Mouse (Mus musculus) kidney, postnatal 0 days (tissue): ENCODE data around the gene Hnrnpll. TPM values are rescaled to one million over a fixed set of nuclear protein-coding genes. Genes with fewer than 3 reads are reported as not detected.
"Not testable (repeated sequence)": the region's sequence is repeated elsewhere in the genome, so short reads cannot be mapped to it uniquely, and the experiment has no call there.

ENCODE experiments used
- ATAC-seq: fragments of 200-750 bp; cut with Nextera tagmentation; replicated peaks from 2 replicates; pipeline ENCODE4 v1.8.0; 2017; ENCODE audit warnings: low read depth, moderate number of reproducible peaks, moderate TSS enrichment, moderate library complexity; ENCODE audit not compliant: low FRiP score
- DNase-seq: peaks from one replicate; pipeline ENCODE4 v3.0.0-alpha.2; 2016; ENCODE audit warnings: low spot score
- H3K27ac ChIP-seq: fragments of 300-500 bp; sonication (generic); 2 replicates; pipeline ENCODE4 v1.5.1; 2014; ENCODE audit warnings: mild to moderate bottlenecking
- H3K27me3 ChIP-seq: fragments of 300-500 bp; sonication (generic); 2 replicates; pipeline ENCODE4 v1.6.1; 2014; ENCODE audit warnings: low read length, mixed read lengths; ENCODE audit not compliant: insufficient read depth
- H3K36me3 ChIP-seq: fragments of 300-500 bp; sonication (generic); 2 replicates; pipeline ENCODE4 v1.6.1; 2014; ENCODE audit warnings: low read length, mixed read lengths; ENCODE audit not compliant: insufficient read depth
- H3K4me1 ChIP-seq: fragments of 300-500 bp; sonication (generic); replicated peaks from 2 replicates; pipeline ENCODE4 v1.6.1; 2014; ENCODE audit warnings: antibody characterized with exemption, low read length, mixed read lengths; ENCODE audit not compliant: insufficient read depth
- H3K4me2 ChIP-seq: fragments of 300-500 bp; sonication (generic); 2 replicates; pipeline ENCODE4 v1.6.1; 2014; ENCODE audit warnings: mild to moderate bottlenecking, low read length, moderate library complexity, mixed read lengths
- H3K4me3 ChIP-seq: fragments of 300-500 bp; sonication (generic); replicated peaks from 2 replicates; pipeline ENCODE4 v1.5.1; 2014; ENCODE audit warnings: low read depth, low read length
- H3K9ac ChIP-seq: fragments of 300-500 bp; sonication (generic); 2 replicates; pipeline ENCODE4 v1.6.1; 2014; ENCODE audit warnings: low read depth, low read length
- H3K9me3 ChIP-seq: fragments of 300-500 bp; sonication (generic); replicated peaks from 2 replicates; pipeline ENCODE4 v1.6.1; 2016; ENCODE audit warnings: low read length, inconsistent platforms, mixed read lengths
- CTCF ChIP-seq: IDR thresholded peaks from 2 replicates; pipeline ENCODE4 v1.5.1; 2016; ENCODE audit warnings: antibody characterized with exemption, low read depth, mild to moderate bottlenecking, moderate library complexity
- WGBS: fragments of 180-500 bp; shearing (Covaris S2); extraction: QIAGEN DNeasy Blood & Tissue Kit; methylation state at CpG from one replicate; pipeline ENCODE4 v1.1.7; 2014; 5-methylcytosine and 5-hydroxymethylcytosine counted together
- polyA plus RNA-seq: library from polyadenylated mRNA; unstranded; fragments of >200 nt; fragmentation: Nextera tagmentation; extraction: Ambion mirVana; gene quantifications from 2 replicates; pipeline ENCODE4 v1.2.1, GENCODE M21; 2015

Gene Hnrnpll
- polyA plus RNA-seq, 1 experiment from 2014 or later: 48.0 TPM

- Histone ChIP-seq H3K4me2 (peak overlapping the region; percentile 82), H3K4me3 (peak overlapping the region; percentile 96), H3K4me1 (peaks cover 4% of the 10 kb centered on the region; the same call in 1 of the 2 replicates), H3K9me3 (no peaks in the 10 kb centered on the region), H3K27ac (peak overlapping the region; percentile 99), H3K36me3 (no peaks in the 10 kb centered on the region), H3K9ac (peak overlapping the region; percentile 97), H3K27me3 (no peaks in the 10 kb centered on the region)
- ATAC-seq (peak; percentile 2), DNase-seq (peak; percentile 83)
- no peak for TF ChIP-seq CTCF
- WGBS: under 1% methylated on average over 75 of the region's 83 CpGs
Observed at GRCm38 (mm10) chr17:80060828-80061782, 1.0 kb downstream of the Hnrnpll start.

- 10% methylated on average over 5 of the region's 5 CpGs for WGBS
- Histone ChIP-seq H3K27me3 (no peaks in the 10 kb centered on the region), H3K4me1 (peaks cover 4% of the 10 kb centered on the region; the same call in 1 of the 2 replicates), H3K36me3 (no peaks in the 10 kb centered on the region), H3K4me3 (peak overlapping the region; percentile 96), H3K27ac (no peak overlapping the region), H3K9me3 (no peaks in the 10 kb centered on the region), H3K4me2 (peak overlapping the region; percentile 82), H3K9ac (no peak overlapping the region)
- TF ChIP-seq CTCF: no peak
- ATAC-seq (no peak), DNase-seq (no peak)
Observed at GRCm38 (mm10) chr17:80060151-80060550, 2.0 kb downstream of the Hnrnpll start.

- Histone ChIP-seq H3K36me3 (no peaks in the 10 kb centered on the region), H3K9ac (no peak overlapping the region), H3K4me1 (peaks cover 4% of the 10 kb centered on the region; the same call in 1 of the 2 replicates), H3K27me3 (no peaks in the 10 kb centered on the region), H3K9me3 (no peaks in the 10 kb centered on the region), H3K4me3 (peak overlapping the region; percentile 96), H3K27ac (no peak overlapping the region), H3K4me2 (peak overlapping the region; percentile 82)
- DNase-seq (no peak), ATAC-seq (no peak)
- TF ChIP-seq CTCF: no peak
- WGBS: 6% methylated on average over 1 of the region's 1 CpGs
Observed at GRCm38 (mm10) chr17:80059731-80060130, 2.4 kb downstream of the Hnrnpll start.

GRCm38 (mm10) chr17:80058501-80058900, 3.6 kb downstream of the Hnrnpll start:
- WGBS: 15% methylated on average over 1 of the region's 1 CpGs
- no peak overlapping the region for H3K27ac ChIP-seq
- H3K9me3 ChIP-seq: no peaks in the 10 kb centered on the region
- no peak overlapping the region for H3K4me2 ChIP-seq
- ATAC-seq (no peak), DNase-seq (no peak)
- H3K4me1 ChIP-seq: peaks cover 4% of the 10 kb centered on the region; the same call in 1 of the 2 replicates
- H3K4me3 ChIP-seq: no peak overlapping the region
- H3K27me3 ChIP-seq: no peaks in the 10 kb centered on the region
- TF ChIP-seq CTCF: no peak
- H3K9ac ChIP-seq: no peak overlapping the region
- no peaks in the 10 kb centered on the region for H3K36me3 ChIP-seq

GRCm38 (mm10) chr17:80053931-80054734, 8.0 kb downstream of the Hnrnpll start:
- H3K27ac ChIP-seq: no peak overlapping the region
- no peaks in the 10 kb centered on the region for H3K9me3 ChIP-seq
- no peak for DNase-seq
- peaks cover 20% of the 10 kb centered on the region for H3K36me3 ChIP-seq
- H3K4me1 ChIP-seq: no peaks in the 10 kb centered on the region
- 80% methylated on average over 27 of the region's 27 CpGs for WGBS
- no peak overlapping the region for H3K4me2 ChIP-seq
- ATAC-seq: no peak
- no peak overlapping the region for H3K4me3 ChIP-seq
- H3K9ac ChIP-seq: no peak overlapping the region
- TF ChIP-seq CTCF: no peak
- H3K27me3 ChIP-seq: no peaks in the 10 kb centered on the region

- DNase-seq (no peak), ATAC-seq (no peak)
- peaks cover 29% of the 10 kb centered on the region for H3K36me3 ChIP-seq
- TF ChIP-seq CTCF: no peak
- H3K9ac ChIP-seq: no peak overlapping the region
- no peaks in the 10 kb centered on the region for H3K27me3 ChIP-seq
- H3K27ac ChIP-seq: no peak overlapping the region
- 80% methylated on average over 1 of the region's 1 CpGs for WGBS
- no peak overlapping the region for H3K4me3 ChIP-seq
- H3K9me3 ChIP-seq: no peaks in the 10 kb centered on the region
- H3K4me1 ChIP-seq: no peaks in the 10 kb centered on the region
- no peak overlapping the region for H3K4me2 ChIP-seq
Observed at GRCm38 (mm10) chr17:80051682-80052081, 10.5 kb downstream of the Hnrnpll start.

- not testable (repeated sequence) for H3K9ac ChIP-seq, DNase-seq, H3K27ac ChIP-seq, H3K4me1 ChIP-seq, ATAC-seq, H3K4me2 ChIP-seq, H3K9me3 ChIP-seq, H3K4me3 ChIP-seq, H3K27me3 ChIP-seq
- H3K36me3 ChIP-seq: peaks cover 32% of the 10 kb centered on the region
Observed at GRCm38 (mm10) chr17:80049300-80049699, 12.8 kb downstream of the Hnrnpll start.
